Mouse (Mus musculus) left cerebral cortex, adult 2 months (tissue): ENCODE measurements around the gene Ttc9c. TPM values are rescaled to one million over a fixed set of nuclear protein-coding genes. Genes with fewer than 3 reads are reported as not detected.

Experiments
- DNase-seq, 2 experiments: peaks; one replicate each; pipeline ENCODE4 v3.0.0; 2021 to 2022; ENCODE audit warnings: low spot score in 2 of 2, mixed read lengths in 1 of 2; ENCODE audit errors: extremely low spot score in 1 of 2
- H3K27ac ChIP-seq: fragments of 200-600 bp; 2 replicates; pipeline ENCODE4 v1.8.1; 2022
- H3K4me3 ChIP-seq: fragments of 200-600 bp; 2 replicates; pipeline ENCODE4 v1.8.1; 2022
- CTCF ChIP-seq: fragments of 200-600 bp; IDR thresholded peaks from 2 replicates; pipeline ENCODE4 v1.8.1; 2022; ENCODE audit warnings: antibody characterized with exemption, mild to moderate bottlenecking, moderate library complexity
- intact Hi-C: fragments of 180-260 bp; cut with DNase I; formaldehyde crosslinking; loops from one replicate; pipeline ENCODE4 v1.15.1; 2025
- total RNA-seq, 2 experiments: library from RNA; stranded (reverse); gene quantifications; 2 replicates each; pipeline ENCODE4 v1.2.3; 2021

Ttc9c gene
- total RNA-seq, 2 experiments from 2014 or later = 34.5 to 36.7 TPM

DNA sequence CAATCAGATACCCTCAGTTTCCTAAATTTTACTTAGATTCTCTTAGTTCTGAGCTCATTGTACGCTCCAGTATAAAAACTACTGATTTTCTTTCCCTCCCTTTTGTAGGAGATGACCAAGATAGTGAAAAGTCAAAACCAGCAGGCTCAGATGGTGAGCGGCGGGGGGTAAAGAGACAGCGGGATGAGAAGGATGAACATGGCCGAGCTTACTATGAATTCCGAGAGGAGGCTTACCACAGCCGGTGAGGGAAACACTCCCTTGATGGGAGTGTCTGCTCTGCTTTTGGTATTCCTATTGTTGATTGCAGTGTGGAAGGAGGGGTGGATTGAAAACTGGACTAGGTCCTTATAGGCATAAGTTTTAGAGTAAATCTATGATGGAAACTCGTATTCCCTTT lies 3.6 kb upstream of the Ttc9c start:
- no peak for TF ChIP-seq CTCF
- Histone ChIP-seq H3K4me3 (peak overlapping the region; percentile 71), H3K27ac (no peak overlapping the region)
- no peak for DNase-seq
- intact Hi-C loops = no loop called here

DNA sequence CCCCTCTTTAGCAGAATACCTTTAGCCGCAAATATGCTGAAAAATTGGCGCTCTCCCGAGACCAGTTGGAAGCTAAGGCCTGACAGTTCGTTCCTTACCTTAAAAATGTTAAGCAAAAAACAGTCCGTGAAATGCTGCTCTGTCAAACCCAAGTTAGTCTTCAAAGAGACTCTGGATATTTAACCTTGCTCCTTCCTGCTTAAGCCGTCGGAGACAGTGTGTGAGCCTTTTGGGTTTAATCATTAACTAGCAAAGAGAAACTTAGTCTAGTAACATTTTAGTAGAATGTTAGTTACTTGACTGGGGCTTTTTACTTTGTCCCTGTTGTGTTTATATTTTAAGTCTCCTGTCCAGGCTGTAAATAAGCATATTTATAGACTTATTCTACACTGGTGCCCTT lies 2.0 kb upstream of the Ttc9c start:
- intact Hi-C loops = loop anchor here (1.0 to 2.0 kb wide), 2 partner anchors 11 to 16 kb away; partner anchors contain the start of gene Bscl2
- Histone ChIP-seq H3K27ac (peak overlapping the region; percentile 11), H3K4me3 (peak overlapping the region; percentile 71)
- DNase-seq = no peak
- TF ChIP-seq CTCF = no peak

DNA sequence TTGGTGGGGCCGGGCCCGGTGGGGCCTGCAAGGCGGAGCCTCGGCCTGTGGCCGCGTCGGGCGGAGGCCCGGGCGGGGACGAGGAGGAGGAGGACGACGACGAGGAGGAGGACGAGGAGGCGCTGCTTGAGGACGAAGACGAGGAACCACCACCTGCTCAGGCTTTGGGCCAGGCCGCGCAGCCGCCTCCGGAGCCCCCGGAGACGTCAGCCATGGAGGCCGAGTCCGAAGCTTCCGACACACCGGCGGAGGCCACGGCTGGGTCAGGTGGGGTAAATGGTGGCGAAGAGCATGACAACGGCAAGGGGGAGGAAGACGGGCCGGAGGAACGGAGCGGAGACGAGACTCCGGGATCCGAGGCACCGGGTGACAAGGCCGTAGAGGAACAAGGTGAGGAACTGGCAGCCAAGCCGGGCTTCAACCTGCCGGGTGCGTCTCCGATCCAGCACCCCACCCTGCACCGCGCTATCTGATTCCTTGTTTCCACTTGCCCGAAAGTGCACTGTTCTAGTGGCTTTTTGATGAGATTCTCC lies 1.4 kb upstream of the Ttc9c start:
- TF ChIP-seq CTCF = no peak
- intact Hi-C loops = loop anchor here (2.0 kb wide), 1 partner anchor 16 kb away; the partner anchor contains the start of gene Bscl2
- Histone ChIP-seq H3K4me3 (peak overlapping the region; percentile 71), H3K27ac (peak overlapping the region; percentile 98)
- no peak for DNase-seq

DNA sequence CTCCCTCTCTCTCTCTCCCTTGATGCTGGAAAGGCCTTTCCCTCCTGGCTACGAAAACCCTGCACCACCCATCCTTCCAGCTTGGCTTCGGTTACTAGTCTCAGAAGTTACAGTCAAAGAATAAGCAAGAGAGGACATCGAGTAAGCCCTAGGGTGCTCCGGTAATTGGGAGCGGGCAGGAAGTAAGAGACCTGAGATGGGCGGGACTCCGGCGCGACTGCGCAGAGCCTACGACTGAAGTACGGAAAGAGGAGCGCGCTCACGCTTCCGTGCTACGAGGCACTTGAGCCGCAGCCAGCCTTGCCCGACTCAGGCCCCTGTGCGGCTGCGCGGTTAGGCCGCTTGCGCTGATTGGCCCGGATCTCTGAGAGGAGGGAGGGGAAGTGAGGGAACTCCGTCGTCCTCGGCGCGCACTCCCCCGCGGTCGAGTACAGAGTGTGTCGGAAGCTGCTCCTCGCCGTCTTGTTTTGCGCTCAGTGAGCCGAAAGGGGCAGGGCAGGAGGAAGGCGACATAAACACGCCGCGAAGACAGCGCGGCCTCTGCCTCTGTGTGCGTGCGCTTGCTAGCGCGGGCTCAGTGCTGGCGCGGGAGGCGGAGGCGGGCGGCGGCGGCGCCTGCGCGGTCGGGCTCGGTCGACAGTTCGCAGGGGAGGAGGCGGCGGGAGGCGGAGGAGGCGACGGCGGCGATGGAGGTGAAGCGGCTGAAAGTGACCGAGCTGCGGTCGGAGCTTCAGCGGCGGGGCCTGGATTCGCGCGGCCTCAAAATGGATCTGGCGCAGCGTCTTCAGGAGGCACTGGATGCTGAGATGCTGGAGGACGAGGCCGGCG lies 677 bp upstream of the Ttc9c start, which contains the start of gene Hnrnpul2:
Gene Hnrnpul2 (plus strand): TSS at position 415 of the 828 bp plus-strand sequence.
- peak within 1 kb of the TSS; percentile 71 for H3K4me3 ChIP-seq
- intact Hi-C loops = loop anchor here (1.0 to 5.0 kb wide), 6 partner anchors 17 to 253 kb away; partner anchors contain the start of genes Bscl2, Polr2g, Tmem179b and Ubxn1
- TF ChIP-seq CTCF = no peak

DNA sequence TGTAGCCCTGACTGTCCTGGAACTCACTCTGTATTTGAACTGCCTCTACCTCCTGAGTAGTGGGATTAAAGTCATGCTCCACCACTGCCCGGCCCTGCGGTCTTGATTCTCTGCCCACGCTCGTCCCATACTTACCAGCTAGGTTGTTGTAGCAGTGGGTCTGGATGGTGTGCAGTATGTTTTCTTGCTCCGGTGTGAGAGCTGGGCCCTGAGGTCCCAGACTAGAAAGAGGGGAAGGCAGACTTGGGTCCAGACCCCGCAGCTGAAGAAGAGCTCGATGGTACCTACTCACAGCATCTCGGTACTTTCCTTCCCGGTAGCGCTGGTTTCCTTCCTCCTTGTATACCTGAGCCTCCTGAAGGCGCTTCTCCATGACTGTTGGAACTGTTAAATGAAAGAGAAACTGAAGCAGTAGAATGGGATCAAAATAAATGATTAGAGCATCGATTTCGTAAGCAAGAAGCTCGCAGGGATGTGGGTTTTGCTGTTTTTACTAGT lies 783 bp downstream of the Ttc9c start:
- DNase-seq = no peak
- intact Hi-C loops = loop anchor here (2.0 to 5.0 kb wide), 2 partner anchors 44 to 251 kb away; partner anchors contain the start of gene Tmem179b
- Histone ChIP-seq H3K27ac (peak overlapping the region; percentile 84), H3K4me3 (peak overlapping the region; percentile 71)
- TF ChIP-seq CTCF = no peak

More for the DNA sequence above, 677 bp upstream of the Ttc9c start, which contains the start of gene Hnrnpul2:
- H3K27ac ChIP-seq = peak within 1 kb of the TSS; percentile 98
- DNase-seq = peak; percentile 98

DNA sequence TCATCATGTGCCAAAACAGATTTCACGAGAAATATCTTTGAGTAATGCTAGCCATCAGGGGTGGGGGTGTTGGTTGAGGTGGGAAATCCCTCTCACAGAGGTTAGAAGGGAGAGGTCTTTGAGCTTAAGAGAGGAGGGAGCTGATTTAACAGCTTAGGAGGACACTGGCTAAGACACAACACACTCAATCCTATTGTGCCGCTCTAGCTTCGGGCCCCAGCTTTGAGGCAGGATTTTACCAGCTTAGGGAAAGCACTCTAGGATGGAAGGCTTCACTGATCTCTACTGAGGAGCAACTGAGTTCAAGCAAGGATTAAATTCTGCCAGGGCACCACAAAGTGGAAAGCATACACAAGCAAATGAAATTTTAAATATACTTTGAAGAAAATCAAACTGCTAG lies 2.1 kb downstream of the Ttc9c start:
- Histone ChIP-seq H3K4me3 (no peak overlapping the region), H3K27ac (no peak overlapping the region)
- no peak for DNase-seq
- intact Hi-C loops = loop anchor here (5.0 kb wide), 1 partner anchor 250 kb away; no protein-coding TSS in a partner anchor
- TF ChIP-seq CTCF = no peak

DNA sequence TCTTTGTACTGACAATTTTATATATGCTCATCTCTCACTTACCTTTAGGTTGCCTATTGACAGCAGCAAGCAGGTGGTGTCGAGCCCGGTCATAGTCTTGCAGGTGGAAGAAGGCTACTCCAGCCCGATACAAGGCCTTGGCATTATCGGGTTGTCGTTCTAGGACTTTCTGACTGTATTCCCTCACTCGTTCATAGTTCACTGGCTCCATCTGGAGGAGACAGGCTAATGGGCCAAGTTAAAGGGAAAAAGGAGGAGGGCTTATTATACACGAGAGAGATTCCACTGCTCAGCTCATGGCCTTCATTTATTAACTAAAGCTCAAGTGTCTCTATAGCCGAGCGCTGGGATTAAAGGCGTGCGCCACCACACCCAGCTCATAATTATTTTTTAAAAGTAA lies 3.3 kb downstream of the Ttc9c start:
- no peak overlapping the region for H3K27ac ChIP-seq
- DNase-seq = no peak
- intact Hi-C loops = loop anchor here (5.0 kb wide), 1 partner anchor 249 kb away; no protein-coding TSS in a partner anchor
- peak; percentile 19 for TF ChIP-seq CTCF
- no peak overlapping the region for H3K4me3 ChIP-seq

DNA sequence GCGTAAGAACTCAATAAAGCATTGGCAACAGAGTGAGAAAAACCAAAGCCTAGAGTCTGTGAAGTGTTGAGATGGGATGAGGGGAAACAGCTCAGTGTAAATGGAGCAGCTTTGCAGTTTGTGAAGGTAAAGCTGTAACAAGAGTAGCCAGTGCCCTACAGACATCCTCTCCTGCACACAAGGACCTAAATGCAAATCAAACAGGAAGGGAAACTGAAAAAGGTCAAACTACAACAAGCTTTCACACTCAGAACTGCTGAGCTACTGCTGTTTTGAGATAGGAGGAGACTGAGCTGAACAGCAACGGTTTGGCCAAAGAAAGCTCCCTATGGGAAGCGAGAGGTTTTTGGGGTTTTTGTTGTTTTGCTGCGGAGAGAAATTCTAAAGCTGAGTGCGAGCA lies 12.3 kb downstream of the Ttc9c start:
- no peak for TF ChIP-seq CTCF
- H3K27ac ChIP-seq = no peak overlapping the region
- intact Hi-C loops = no loop called here
- DNase-seq = no peak
- no peak overlapping the region for H3K4me3 ChIP-seq

DNA sequence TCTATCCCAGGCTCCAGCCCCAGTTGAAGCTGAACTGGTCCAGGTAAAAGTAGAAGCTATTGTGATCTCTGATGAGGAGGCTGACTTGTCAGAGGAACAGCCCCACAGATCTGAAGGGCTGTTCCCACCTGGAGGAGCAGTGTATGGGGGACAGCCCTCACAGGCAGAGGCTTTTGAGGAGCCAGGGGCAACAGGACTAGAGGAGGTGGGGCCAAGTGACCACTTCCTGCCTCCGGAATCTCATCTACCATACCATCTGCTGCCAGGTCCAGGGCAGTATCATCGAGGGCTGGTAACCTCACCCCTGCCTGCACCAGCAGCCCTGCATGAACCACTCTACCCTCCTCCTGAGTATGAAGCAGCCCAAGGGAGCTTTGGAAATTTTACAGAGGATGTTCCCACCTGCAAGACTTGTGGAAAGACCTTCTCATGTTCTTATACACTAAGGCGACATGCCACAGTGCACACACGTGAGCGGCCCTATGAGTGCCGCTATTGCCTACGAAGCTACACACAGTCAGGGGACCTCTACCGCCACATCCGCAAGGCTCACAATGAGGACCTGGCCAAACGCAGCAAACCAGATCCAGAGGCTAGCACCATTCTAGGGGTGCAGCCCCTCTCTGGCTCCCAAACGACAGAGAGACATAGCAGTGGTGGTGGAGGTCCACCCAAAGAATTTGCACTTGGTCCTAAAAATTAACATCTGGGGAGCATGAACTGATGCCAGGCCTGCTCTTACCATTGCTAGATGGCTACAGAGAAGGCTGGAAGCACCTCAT lies 15.1 kb downstream of the Ttc9c start:
- no peak overlapping the region for H3K27ac ChIP-seq
- intact Hi-C loops = no loop called here
- no peak overlapping the region for H3K4me3 ChIP-seq
- no peak for DNase-seq
- TF ChIP-seq CTCF = no peak

DNA sequence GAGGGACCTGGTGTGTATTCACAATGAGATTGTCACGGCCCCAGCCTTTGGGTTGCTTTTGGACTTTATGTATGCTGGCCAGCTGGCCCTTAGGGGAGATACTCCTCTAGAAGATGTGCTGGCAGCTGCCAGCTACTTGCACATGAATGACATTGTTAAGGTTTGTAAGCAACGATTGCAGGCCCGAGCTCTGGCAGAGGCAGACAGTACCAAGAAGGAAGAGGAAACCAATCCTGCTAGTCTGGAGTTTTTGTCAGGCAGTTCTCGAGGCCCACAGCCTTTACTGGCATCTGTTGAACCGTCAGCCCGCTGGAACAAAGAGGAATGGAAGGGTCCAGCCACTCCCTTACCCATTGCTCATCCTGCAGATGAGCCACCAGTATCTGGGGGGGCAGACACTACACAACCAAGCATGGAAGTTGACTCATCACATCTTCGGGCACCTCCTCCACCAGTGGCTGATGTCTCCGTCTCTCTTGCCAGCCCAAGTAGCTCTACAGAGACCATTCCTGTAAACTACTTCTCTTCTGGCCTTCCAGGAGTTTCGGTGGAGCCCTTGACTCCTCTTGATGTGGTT lies 15.8 kb downstream of the Ttc9c start:
- intact Hi-C loops = no loop called here
- Histone ChIP-seq H3K27ac (no peak overlapping the region), H3K4me3 (no peak overlapping the region)
- no peak for TF ChIP-seq CTCF
- DNase-seq = no peak
